Comparison of ENCODE assay signal across 8 mouse cellular contexts in genomic region chr13:76384664-76385435, GRCm38 (mm10). TPM values are rescaled to one million over a fixed set of nuclear protein-coding genes. Genes with fewer than 3 reads are reported as not detected.
A peak's percentile ranks its signal among the peaks of the same experiment; 100 is the strongest.
DNase-seq lines count a peak whose midpoint lies in the region; ATAC-seq lines count a peak whose summit lies in the region.

No protein-coding gene starts in this region.

- H3K9me3 ChIP-seq in hindbrain, embryonic 14.5 days (ENCODE audit: control insufficient read depth, low read length), result no peaks in the 10 kb centered on the region

- WGBS in hindbrain, embryonic 14.5 days, result 1% methylated on average over 58 of the region's 58 CpGs

- H3K36me3 ChIP-seq in hindbrain, embryonic 14.5 days (replicated peaks; ENCODE audit: control insufficient read depth, insufficient read depth), result no peaks in the 10 kb centered on the region

- DNase-seq in adrenal gland, postnatal 10 days, result peak; percentile 43
- DNase-seq in cerebellum, postnatal 14 days, result peak; percentile 85 to 88
- DNase-seq in frontal cortex, postnatal 14 days (ENCODE audit: low spot score in 2 of 2), result peak; percentile 49 to 60
- DNase-seq in hindbrain, embryonic 14.5 days (ENCODE audit: low spot score), result peak; percentile 61
- DNase-seq in left cerebral cortex, adult 18-20 months (ENCODE audit: low spot score in 2 of 2), result peak; percentile 63 to 64
- peak; percentile 29 for DNase-seq in lung, postnatal 14 days
- peak; percentile 7 for DNase-seq in ovary, postnatal 10 days (ENCODE audit: low spot score)

- H3K27me3 ChIP-seq in hindbrain, embryonic 14.5 days (ENCODE audit: control insufficient read depth, insufficient read depth, low read length), result peaks cover 18% of the 10 kb centered on the region

- peak overlapping the region; percentile 78 for H3K9ac ChIP-seq in hindbrain, embryonic 14.5 days

- peak overlapping the region; percentile 75 for H3K4me3 ChIP-seq in hindbrain, embryonic 14.5 days (replicated peaks; ENCODE audit: low read length)

- H3K4me1 ChIP-seq in hindbrain, embryonic 14.5 days (replicated peaks; ENCODE audit: control insufficient read depth, insufficient read depth, low read length), result no peaks in the 10 kb centered on the region

- H3K4me2 ChIP-seq in hindbrain, embryonic 14.5 days (replicated peaks), result peak overlapping the region; percentile 98

- H3K27ac ChIP-seq in hindbrain, embryonic 14.5 days, result no peak overlapping the region

- peak; percentile 92 for ATAC-seq in hindbrain, embryonic 14.5 days (ENCODE audit: low FRiP score)
- no peak for ATAC-seq in activated CD4-positive, CD25-positive, alpha-beta regulatory T cell, adult 4 months

RNA-seq across cellular contexts. Expression of gene Mctp1, which starts 0.5 kb away (rescaled TPM):
- total RNA-seq in adrenal gland, postnatal 10 days (2021), result 1 to 10 TPM; 1.8 to 2.8 TPM
- 3.0 and 3.6 TPM in 2 replicates for polyA plus RNA-seq in hindbrain, embryonic 14.5 days (2014; fragmentation: Nextera tagmentation; extraction: Ambion mirVana)
- total RNA-seq in left cerebral cortex, adult 18-20 months (2021), result 10 to 100 TPM; 42.5 to 52.6 TPM
- polyA plus RNA-seq in activated CD4-positive, CD25-positive, alpha-beta regulatory T cell, adult 4 months (2017; shearing (Covaris generic)), result 10 to 100 TPM in 1 of 2 experiments, 1 to 10 TPM in 1; 7.9 to 13.6 TPM

Comparison
In these comparisons a context has a peak if more than half of its experiments do, and no peak if none do; other contexts are left out.
1. DNase-seq: peak in every context shown above with its lines; median percentile 86 in cerebellum, postnatal 14 days; 64 in left cerebral cortex, adult 18-20 months; 61 in hindbrain, embryonic 14.5 days; 54 in frontal cortex, postnatal 14 days; 43 in adrenal gland, postnatal 10 days; 29 in lung, postnatal 14 days; 7 in ovary, postnatal 10 days.
2. RNA of gene Mctp1, which starts 0.5 kb away (total RNA-seq): 42.5 to 52.6 TPM in left cerebral cortex, adult 18-20 months; 1.8 to 2.8 TPM in adrenal gland, postnatal 10 days; every median in the first group is over 10 times any median in the second.